Mouse (Mus musculus) brown adipose tissue, adult 24 weeks (tissue): ENCODE results near the gene Zbtb48. TPM values are rescaled to one million over a fixed set of nuclear protein-coding genes. Genes with fewer than 3 reads are reported as not detected.
A peak's percentile ranks its signal among the peaks of the same experiment; 100 is the strongest.

Experiments
- H3K27ac ChIP-seq: fragments of 200-500 bp; replicated peaks from 2 replicates; pipeline ENCODE4 v1.5.1; 2012; ENCODE audit warnings: low read depth, mild to moderate bottlenecking, low read length
- H3K4me1 ChIP-seq: fragments of 200-500 bp; 2 replicates; pipeline ENCODE4 v1.6.1; 2012; ENCODE audit warnings: low read length, mixed read lengths; ENCODE audit not compliant: control insufficient read depth, insufficient read depth, insufficient read length
- H3K4me3 ChIP-seq: fragments of 200-500 bp; 2 replicates; pipeline ENCODE4 v1.5.1; 2012; ENCODE audit warnings: low read depth, mild to moderate bottlenecking, low read length, moderate library complexity; ENCODE audit not compliant: insufficient read depth
- polyA plus RNA-seq: library from polyadenylated mRNA; stranded (reverse); fragments of >200 nt; gene quantifications from 2 replicates; pipeline ENCODE4 v1.2.4, GENCODE M21; 2012; ENCODE audit not compliant: missing spikeins, insufficient read depth, insufficient read length

The Zbtb48 gene
- polyA plus RNA-seq, 1 experiment = 3.2 TPM

- Histone ChIP-seq H3K4me1 (peaks cover 2% of the 10 kb centered on the region; the same call in 1 of the 2 replicates), H3K27ac (no peak overlapping the region), H3K4me3 (no peak overlapping the region)
Measured at GRCm38 (mm10) chr4:152013036-152013813, 14.2 kb downstream of the Zbtb48 start.

GRCm38 (mm10) chr4:152012109-152012508, 15.4 kb downstream of the Zbtb48 start:
- Histone ChIP-seq H3K4me1 (peaks cover 7% of the 10 kb centered on the region; the same call in 1 of the 2 replicates), H3K4me3 (no peak overlapping the region), H3K27ac (no peak overlapping the region)

- Histone ChIP-seq H3K4me3 (peak overlapping the region; percentile 74), H3K27ac (no peak overlapping the region), H3K4me1 (peaks cover 7% of the 10 kb centered on the region; the same call in 1 of the 2 replicates)
Measured at GRCm38 (mm10) chr4:152011171-152011760, 16.2 kb downstream of the Zbtb48 start.

GRCm38 (mm10) chr4:152010707-152011134, 16.8 kb downstream of the Zbtb48 start:
- peaks cover 7% of the 10 kb centered on the region; the same call in 1 of the 2 replicates for H3K4me1 ChIP-seq
- H3K27ac ChIP-seq = no peak overlapping the region; the same call in 1 of the 2 replicates
- peak overlapping the region; percentile 74 for H3K4me3 ChIP-seq

DNA sequence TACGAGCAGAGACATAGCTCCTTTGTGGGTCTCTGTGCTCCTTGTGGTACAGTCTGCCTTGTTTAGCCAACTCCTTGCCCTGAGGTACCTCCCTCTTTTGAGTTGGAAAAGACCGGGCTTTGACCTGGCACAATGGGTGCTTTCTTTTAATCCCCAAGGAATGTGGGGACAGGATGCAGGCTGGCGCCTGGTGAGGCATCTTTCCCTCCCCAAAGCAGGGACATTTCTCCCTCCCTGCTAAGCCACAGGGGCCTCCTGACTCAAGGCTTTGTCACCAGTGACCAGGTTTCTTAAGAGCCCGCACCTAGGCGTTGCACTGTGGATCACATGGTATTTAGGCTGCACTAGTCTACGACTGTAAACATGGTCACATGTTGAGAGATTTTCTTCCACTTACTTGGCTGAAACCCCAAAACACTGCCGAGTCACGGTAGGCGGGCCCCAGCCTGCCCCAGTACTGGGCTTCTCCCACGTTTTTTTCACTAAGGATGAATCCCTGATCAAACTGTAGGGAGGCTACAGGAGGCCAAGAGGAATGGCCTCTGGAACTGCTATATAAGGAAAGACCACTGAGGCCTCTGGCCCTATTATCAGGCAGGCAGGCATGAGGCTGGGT, 17.3 kb downstream of the Zbtb48 start:
- Histone ChIP-seq H3K4me3 (peak overlapping the region; percentile 74), H3K27ac (no peak overlapping the region; the same call in 1 of the 2 replicates), H3K4me1 (peaks cover 7% of the 10 kb centered on the region; the same call in 1 of the 2 replicates)

- H3K4me1 ChIP-seq = peaks cover 7% of the 10 kb centered on the region; the same call in 1 of the 2 replicates
- H3K27ac ChIP-seq = no peak overlapping the region; the same call in 1 of the 2 replicates
- peak overlapping the region; percentile 74 for H3K4me3 ChIP-seq
Measured at GRCm38 (mm10) chr4:152009076-152010051, 18.1 kb downstream of the Zbtb48 start.

- H3K4me1 ChIP-seq = peaks cover 7% of the 10 kb centered on the region; the same call in 1 of the 2 replicates
Measured at GRCm38 (mm10) chr4:152008622-152009075, 18.8 kb downstream of the Zbtb48 start, which contains the start of gene Klhl21. Gene Klhl21 (plus strand): TSS chr4:152008803.

DNA sequence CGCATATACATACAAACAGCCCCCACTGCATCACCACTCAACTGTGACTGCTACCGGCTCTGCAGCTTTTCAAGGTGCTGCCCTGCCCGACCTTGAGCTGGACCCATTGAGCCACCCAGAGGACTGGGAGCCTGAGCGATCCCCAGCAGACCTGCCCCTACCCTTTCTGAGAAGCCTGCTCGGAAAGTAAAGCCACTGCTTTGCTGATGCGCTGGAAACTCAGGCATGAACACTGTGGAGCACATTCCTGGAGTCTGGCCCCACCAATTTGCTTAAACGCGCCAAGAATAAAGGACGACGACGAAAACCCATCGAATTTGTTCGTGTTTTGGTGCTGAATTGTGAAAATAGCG, 19.3 kb downstream of the Zbtb48 start:
- Histone ChIP-seq H3K4me1 (peaks cover 7% of the 10 kb centered on the region; the same call in 1 of the 2 replicates), H3K4me3 (peak overlapping the region; percentile 74), H3K27ac (peak overlapping the region; percentile 49)

More at GRCm38 (mm10) chr4:152008622-152009075, 18.8 kb downstream of the Zbtb48 start, which contains the start of gene Klhl21:
- Histone ChIP-seq H3K4me3 (peak within 1 kb of the TSS; percentile 74), H3K27ac (peak within 1 kb of the TSS; percentile 49)

DNA sequence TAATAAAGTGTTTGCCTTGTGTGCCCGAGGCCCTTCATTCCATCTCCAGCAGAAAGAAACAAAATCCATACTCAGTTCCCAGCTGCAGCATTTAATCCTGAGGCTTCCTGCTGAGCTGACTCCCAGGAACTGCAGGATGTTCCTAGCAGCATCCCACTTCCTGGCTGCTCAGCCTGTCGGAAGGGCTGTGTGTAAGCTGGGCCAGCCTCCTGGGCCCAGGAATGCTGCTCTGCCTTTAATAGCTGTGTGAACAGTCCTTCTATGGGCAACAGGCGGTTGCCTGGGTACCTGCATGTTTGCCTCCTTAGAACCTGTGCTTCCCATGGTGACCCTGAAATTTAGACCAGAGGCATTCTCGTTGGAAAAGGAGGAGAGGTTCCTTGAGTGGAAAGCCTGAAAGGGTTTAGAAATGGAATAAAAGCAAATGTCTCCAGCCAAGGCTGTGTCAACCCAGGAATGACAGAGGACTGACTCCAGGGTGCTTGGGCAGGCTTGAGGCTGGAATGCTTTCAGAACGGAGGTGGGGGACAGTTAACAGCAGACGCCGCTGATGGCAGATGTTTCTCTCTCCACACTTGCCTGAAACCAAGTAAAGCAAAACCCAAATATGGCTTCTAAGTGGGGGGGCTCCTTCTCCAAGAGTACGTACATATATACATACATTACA, 19.9 kb downstream of the Zbtb48 start:
- Histone ChIP-seq H3K27ac (peak overlapping the region; percentile 2; the same call in 1 of the 2 replicates), H3K4me3 (peak overlapping the region; percentile 74)

DNA sequence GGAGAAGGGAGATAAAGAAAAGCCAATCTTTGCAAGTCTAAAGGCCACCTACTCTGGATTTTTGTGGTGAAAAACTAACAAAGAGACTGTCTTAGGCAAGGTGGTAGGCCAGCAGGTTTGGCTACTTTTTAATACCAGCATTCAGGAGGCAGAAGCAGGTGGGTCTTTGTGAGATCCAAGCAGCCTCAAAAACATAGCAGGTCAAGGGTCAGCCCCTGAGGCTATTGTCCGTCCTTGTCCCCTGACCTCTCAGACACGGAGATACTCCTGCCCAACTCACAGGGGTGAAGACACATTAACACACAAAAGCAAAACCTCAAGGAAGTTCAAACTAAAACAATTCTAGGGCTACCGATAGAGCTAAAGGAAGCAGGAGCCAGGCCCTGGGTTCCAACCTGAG, 20.7 kb downstream of the Zbtb48 start:
- Histone ChIP-seq H3K4me3 (no peak overlapping the region), H3K4me1 (peaks cover 7% of the 10 kb centered on the region; the same call in 1 of the 2 replicates), H3K27ac (no peak overlapping the region)

More for the DNA sequence above, 19.9 kb downstream of the Zbtb48 start:
- peaks cover 7% of the 10 kb centered on the region; the same call in 1 of the 2 replicates for H3K4me1 ChIP-seq

DNA sequence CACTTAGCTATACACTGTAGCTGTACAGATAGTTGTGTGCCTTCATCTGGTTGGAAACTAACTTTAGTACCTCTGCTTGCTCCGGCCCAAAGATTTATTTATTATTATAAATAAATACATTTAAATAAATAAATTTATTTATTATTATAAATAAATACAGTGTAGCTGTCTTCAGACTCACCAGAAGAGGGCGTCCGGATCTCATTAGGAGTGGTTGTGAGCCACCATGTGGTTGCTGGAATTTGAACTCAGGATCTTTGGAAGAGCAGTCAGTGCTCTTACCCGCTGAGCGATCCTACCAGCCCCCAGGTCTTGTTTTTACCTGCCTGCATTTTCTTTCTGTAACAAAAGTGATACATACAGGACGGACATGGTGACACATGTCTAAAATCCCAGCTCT, 21.3 kb downstream of the Zbtb48 start:
- Histone ChIP-seq H3K4me3 (no peak overlapping the region), H3K27ac (no peak overlapping the region)

GRCm38 (mm10) chr4:152002063-152002462, 25.4 kb downstream of the Zbtb48 start:
- Histone ChIP-seq H3K4me3 (no peak overlapping the region), H3K27ac (no peak overlapping the region), H3K4me1 (no peaks in the 10 kb centered on the region)

More for the DNA sequence above, 21.3 kb downstream of the Zbtb48 start:
- peaks cover 7% of the 10 kb centered on the region; the same call in 1 of the 2 replicates for H3K4me1 ChIP-seq

DNA sequence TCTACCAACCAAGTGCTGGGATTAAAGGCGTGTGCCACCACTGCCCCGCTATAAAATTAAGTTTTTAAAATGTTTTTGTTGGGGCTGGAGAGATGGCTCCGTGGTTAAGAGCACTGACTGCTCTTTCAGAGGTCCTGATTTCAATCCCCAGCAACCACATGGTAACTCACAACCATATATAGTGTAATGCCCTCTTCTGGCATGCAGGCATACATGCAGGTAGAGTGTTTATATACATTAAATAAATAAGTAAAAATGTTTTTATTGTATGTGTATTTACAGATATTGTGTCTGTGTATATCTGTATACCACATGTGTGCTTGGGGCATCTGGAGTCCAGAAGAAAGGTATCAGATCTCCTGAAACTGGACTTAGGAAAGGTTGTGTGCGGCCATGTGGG, 26.1 kb downstream of the Zbtb48 start:
- no peak overlapping the region for H3K4me3 ChIP-seq
- H3K27ac ChIP-seq = no peak overlapping the region
- H3K4me1 ChIP-seq = no peaks in the 10 kb centered on the region
